Mouse (Mus musculus) hematopoietic stem cell, adult 5-6 weeks (primary cell): ENCODE data around the gene Akr1c19. TPM values are rescaled to one million over a fixed set of nuclear protein-coding genes. Genes with fewer than 3 reads are reported as not detected.
"Not testable (repeated sequence)": the region's sequence is repeated elsewhere in the genome, so short reads cannot be mapped to it uniquely, and the experiment has no call there.

Source experiments
- ATAC-seq, 2 experiments: fragments of 125-278 bp in 1 of 2; replicated peaks in 1 of 2; 2 replicates each; pipeline ENCODE4 v1.8.0; 2016 to 2017; ENCODE audit warnings: inconsistent platforms in 2 of 2, mild to moderate bottlenecking in 2 of 2, moderate number of reproducible peaks in 2 of 2, low read depth in 1 of 2, moderate TSS enrichment in 1 of 2; ENCODE audit not compliant: low FRiP score in 2 of 2, poor library complexity in 2 of 2, severe bottlenecking in 2 of 2, insufficient read depth in 1 of 2, low TSS enrichment in 1 of 2
- total RNA-seq: library from RNA; stranded (forward); fragments of 172-1452, 232-1000 nt; gene quantifications from 2 replicates; pipeline ENCODE4 v1.2.3, GENCODE M21; 2017

Akr1c19 gene
- total RNA-seq, 1 experiment from 2014 or later: 0.05 TPM

GRCm38 (mm10) chr13:4256894-4257293, 28.4 kb downstream of the Akr1c19 start:
- not testable (repeated sequence) for ATAC-seq

GRCm38 (mm10) chr13:4257349-4257748, 28.8 kb downstream of the Akr1c19 start:
- ATAC-seq: no peak

- ATAC-seq: no peak
These were observed 36.1 kb downstream of the Akr1c19 start for GRCm38 (mm10) chr13:4264612-4265011.

GRCm38 (mm10) chr13:4265047-4265446, 36.5 kb downstream of the Akr1c19 start:
- ATAC-seq: no peak

- not testable (repeated sequence) for ATAC-seq
These were observed 37.0 kb downstream of the Akr1c19 start for GRCm38 (mm10) chr13:4265455-4265854.

- ATAC-seq: peak; percentile 60 to 69; a peak in 3 of 4 replicates
These were observed 42.4 kb downstream of the Akr1c19 start for GRCm38 (mm10) chr13:4270860-4271259.

- no peak for ATAC-seq
These were observed 49.0 kb downstream of the Akr1c19 start for GRCm38 (mm10) chr13:4277526-4277925.

DNA sequence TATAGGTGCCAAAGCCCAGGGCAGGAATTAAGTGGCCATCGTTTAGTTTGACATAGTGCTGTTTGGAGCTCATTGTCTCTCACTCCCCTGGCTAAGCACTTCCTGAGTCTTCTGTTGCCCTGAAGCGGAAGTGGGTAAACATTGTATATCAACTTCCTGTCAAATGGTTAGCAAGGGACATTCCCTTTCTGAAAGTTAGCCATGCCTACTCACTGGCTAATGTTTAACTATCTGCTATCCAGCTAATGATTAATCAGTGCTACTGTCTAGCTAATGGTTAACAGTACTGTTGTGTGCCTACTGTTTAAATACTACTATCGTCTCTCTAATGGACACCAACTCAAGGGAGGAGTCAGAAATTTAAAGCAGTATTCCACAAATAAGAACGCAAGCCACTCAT, 50.8 kb downstream of the Akr1c19 start, which contains the start of gene Akr1c12:
Akr1c12 (minus strand) TSS at position 150 of the 400 bp plus-strand sequence.
- ATAC-seq: peak; percentile 65 to 67

DNA sequence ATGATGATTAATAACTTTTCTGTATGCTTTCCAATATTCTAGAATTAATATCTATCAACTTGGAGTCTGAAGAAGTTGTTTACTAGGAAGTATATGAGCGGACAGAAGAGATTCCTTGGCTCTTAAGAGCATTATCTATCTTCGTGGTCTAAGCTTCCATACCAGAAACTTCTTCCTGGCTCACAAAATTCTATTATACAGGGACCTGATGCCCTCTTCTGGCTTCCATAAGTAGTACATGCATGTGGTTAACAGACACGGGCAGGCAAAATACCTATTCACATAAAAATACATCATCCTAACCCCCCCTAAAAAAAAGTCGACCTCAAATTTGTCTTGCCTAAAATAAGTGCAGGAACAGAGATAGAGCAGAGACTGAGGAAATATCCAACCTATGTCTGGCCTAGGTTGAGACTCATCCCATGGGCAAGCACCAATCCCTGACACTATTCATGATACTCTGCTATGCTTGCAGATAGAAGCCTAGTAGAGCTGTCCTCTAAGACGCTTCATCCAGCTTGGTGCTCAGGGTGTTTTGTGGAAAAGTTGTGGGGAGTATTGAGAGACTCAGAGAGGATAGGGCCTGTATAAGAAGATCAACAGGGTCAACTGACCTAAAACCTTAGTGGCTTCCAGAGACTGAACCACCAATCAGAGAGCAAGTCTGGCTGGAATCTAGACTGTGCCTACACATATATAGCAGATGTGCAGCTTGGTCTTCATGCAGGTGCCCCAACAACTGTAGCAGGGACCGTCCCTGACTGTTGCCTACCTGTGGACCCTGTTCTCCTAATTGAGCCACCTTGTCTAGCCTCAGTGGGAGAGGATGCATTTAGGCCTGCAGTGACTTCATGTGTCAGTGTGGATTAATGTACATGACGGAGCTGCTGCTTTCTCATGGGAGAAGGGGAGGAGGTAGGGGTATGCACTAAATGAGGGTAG, 53.2 kb downstream of the Akr1c19 start:
- ATAC-seq: peak; percentile 77 to 88

DNA sequence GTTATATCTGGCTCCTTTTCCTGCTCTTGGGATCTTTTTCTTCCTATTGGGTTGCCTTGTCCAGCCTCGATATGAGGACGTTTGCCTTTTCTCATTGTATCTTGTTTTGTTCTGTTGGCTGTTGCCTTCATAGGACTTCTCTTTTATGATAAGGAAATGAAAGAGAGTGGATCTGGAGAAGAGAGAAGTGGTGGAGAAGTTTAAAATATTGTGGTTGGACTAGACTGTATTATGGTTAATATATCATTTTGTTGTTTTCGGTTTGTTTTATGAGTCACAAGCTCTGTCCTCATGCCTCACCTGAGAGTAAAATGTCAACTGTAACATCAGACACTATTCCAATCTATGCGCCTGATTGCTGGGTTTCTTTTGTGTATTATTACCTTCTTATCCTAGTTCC, 68.5 kb downstream of the Akr1c19 start:
- ATAC-seq: no peak

Other genes with a start within 250 kb of the Akr1c19 start
- 0.15 and 0.25 TPM in 2 replicates for gene Akr1c14, start 179.7 kb upstream of the Akr1c19 start, total RNA-seq
- not detected in 2 replicates for gene Akr1c18, start 78.0 kb upstream of the Akr1c19 start, total RNA-seq
- gene Akr1c13, start 37.5 kb upstream of the Akr1c19 start, total RNA-seq: 102 and 119 TPM in 2 replicates
- 8.8 and 16.6 TPM in 2 replicates for gene Akr1c12, start 50.7 kb downstream of the Akr1c19 start, total RNA-seq
- not detected in 2 replicates for gene Akr1c6, start 205.6 kb downstream of the Akr1c19 start, total RNA-seq